16 mouse cellular contexts compared by ENCODE assay signal in genomic region chr4:52726203-52726602, GRCm38 (mm10).
A peak's percentile ranks its signal among the peaks of the same experiment; 100 is the strongest.
DNase-seq lines count a peak whose midpoint lies in the region; ATAC-seq and TF ChIP-seq lines count a peak whose summit lies in the region.
"Had no signal": no experiment of that assay in that cellular context is flagged by ENCODE, and none has a peak within 500 bp of the region (broad histone marks: within the 10 kb centered on the region; RNA-seq: fewer than 3 reads in every experiment).

No protein-coding gene starts in this region.

- H3K36me3 ChIP-seq in forebrain, embryonic 14.5 days (ENCODE audit: control insufficient read depth, insufficient read depth, low read length): no peaks in the 10 kb centered on the region
- no peaks in the 10 kb centered on the region for H3K36me3 ChIP-seq in forebrain, embryonic 11.5 days (ENCODE audit: control insufficient read depth, insufficient read depth, low read length)
- H3K36me3 ChIP-seq in lung, embryonic 15.5 days: no peaks in the 10 kb centered on the region
- no peaks in the 10 kb centered on the region for H3K36me3 ChIP-seq in hindbrain, embryonic 13.5 days
- H3K36me3 ChIP-seq in neural tube, embryonic 12.5 days: no peaks in the 10 kb centered on the region
- H3K36me3 ChIP-seq: embryonic facial prominence, embryonic 12.5 days; intestine, embryonic 15.5 days; limb, embryonic 10.5 days; liver, embryonic 12.5 days had no signal

- no peaks in the 10 kb centered on the region for H3K9me3 ChIP-seq in forebrain, embryonic 14.5 days (replicated peaks; ENCODE audit: control insufficient read depth, low read length)
- no peaks in the 10 kb centered on the region for H3K9me3 ChIP-seq in forebrain, embryonic 11.5 days (ENCODE audit: control insufficient read depth, low read length)
- no peaks in the 10 kb centered on the region for H3K9me3 ChIP-seq in lung, embryonic 15.5 days
- H3K9me3 ChIP-seq in hindbrain, embryonic 13.5 days: no peaks in the 10 kb centered on the region
- no peaks in the 10 kb centered on the region for H3K9me3 ChIP-seq in neural tube, embryonic 12.5 days
- H3K9me3 ChIP-seq: embryonic facial prominence, embryonic 12.5 days; intestine, embryonic 15.5 days; limb, embryonic 10.5 days; liver, embryonic 12.5 days had no signal

- no peak overlapping the region for H3K4me2 ChIP-seq in forebrain, embryonic 14.5 days (ENCODE audit: low read length)
- H3K4me2 ChIP-seq in forebrain, embryonic 11.5 days (ENCODE audit: low read depth, low read length, severe bottlenecking): no peak overlapping the region
- peak overlapping the region; percentile 30; the same call in 1 of the 2 replicates for H3K4me2 ChIP-seq in lung, embryonic 15.5 days
- H3K4me2 ChIP-seq in hindbrain, embryonic 13.5 days: 0 out of 2 replicates have a peak overlapping the region, but pooled peaks have one; percentile 10
- H3K4me2 ChIP-seq in neural tube, embryonic 12.5 days (replicated peaks): no peak overlapping the region
- H3K4me2 ChIP-seq: embryonic facial prominence, embryonic 12.5 days; intestine, embryonic 15.5 days; liver, embryonic 12.5 days had no signal

- intact Hi-C loops in left cerebral cortex, postnatal 36 days (cut with DNase I): loop anchor here (10.0 kb wide), 1 partner anchor 571 kb away; no protein-coding TSS in a partner anchor

- H3K27ac ChIP-seq in forebrain, embryonic 14.5 days (ENCODE audit: low read depth, low read length): no peak overlapping the region
- no peak overlapping the region for H3K27ac ChIP-seq in forebrain, embryonic 11.5 days (ENCODE audit: low read depth, low read length)
- no peak overlapping the region for H3K27ac ChIP-seq in lung, embryonic 15.5 days
- H3K27ac ChIP-seq in hindbrain, embryonic 13.5 days: no peak overlapping the region
- no peak overlapping the region for H3K27ac ChIP-seq in neural tube, embryonic 12.5 days
- H3K27ac ChIP-seq: embryonic facial prominence, embryonic 12.5 days; gastrocnemius, adult 2 months; intestine, embryonic 15.5 days; limb, embryonic 10.5 days; liver, embryonic 12.5 days; stomach, postnatal 0 days had no signal

- DNase-seq in forebrain, embryonic 14.5 days (ENCODE audit: low spot score): no peak
- DNase-seq in forebrain, embryonic 11.5 days (ENCODE audit: low spot score): no peak
- no peak for DNase-seq in lung, adult 2 months
- no peak for DNase-seq in urinary bladder, postnatal 10 days (ENCODE audit: low spot score)
- DNase-seq in left cerebral cortex, postnatal 36 days (ENCODE audit: low spot score in 2 of 2): no peak

- ATAC-seq in forebrain, embryonic 14.5 days: peak; percentile 52
- no peak for ATAC-seq in forebrain, embryonic 11.5 days (replicated peaks; ENCODE audit: low FRiP score)
- ATAC-seq in lung, embryonic 15.5 days (ENCODE audit: borderline replicate concordance, extremely low read depth, low FRiP score, low TSS enrichment): no peak
- peak; percentile 46; the same call in 1 of the 2 replicates for ATAC-seq in hindbrain, embryonic 13.5 days (ENCODE audit: low FRiP score)
- ATAC-seq in neural tube, embryonic 12.5 days (ENCODE audit: low FRiP score, low read depth): 0 out of 2 replicates have a peak, but pooled peaks have one; percentile 18
- ATAC-seq: activated CD4-positive, CD25-positive, alpha-beta regulatory T cell, adult 4 months; liver, embryonic 12.5 days; lung, postnatal 0 days had no signal

- H3K9ac ChIP-seq in forebrain, embryonic 14.5 days (ENCODE audit: low read length): no peak overlapping the region
- no peak overlapping the region for H3K9ac ChIP-seq in forebrain, embryonic 11.5 days (ENCODE audit: low read length)
- H3K9ac ChIP-seq in lung, embryonic 15.5 days: no peak overlapping the region
- no peak overlapping the region for H3K9ac ChIP-seq in hindbrain, embryonic 13.5 days
- no peak overlapping the region for H3K9ac ChIP-seq in neural tube, embryonic 12.5 days
- H3K9ac ChIP-seq: embryonic facial prominence, embryonic 12.5 days; intestine, embryonic 15.5 days; liver, embryonic 12.5 days had no signal

- no peaks in the 10 kb centered on the region for H3K4me1 ChIP-seq in forebrain, embryonic 14.5 days (ENCODE audit: control insufficient read depth, insufficient read depth, low read length)
- no peaks in the 10 kb centered on the region for H3K4me1 ChIP-seq in forebrain, embryonic 11.5 days (replicated peaks; ENCODE audit: control insufficient read depth, insufficient read depth, low read length)
- no peaks in the 10 kb centered on the region for H3K4me1 ChIP-seq in lung, embryonic 15.5 days
- H3K4me1 ChIP-seq in lung, adult 2 months (ENCODE audit: control insufficient read depth, insufficient read depth, low read length): no peaks in the 10 kb centered on the region
- no peaks in the 10 kb centered on the region for H3K4me1 ChIP-seq in hindbrain, embryonic 13.5 days (replicated peaks)
- no peaks in the 10 kb centered on the region for H3K4me1 ChIP-seq in neural tube, embryonic 12.5 days
- H3K4me1 ChIP-seq: embryonic facial prominence, embryonic 12.5 days; intestine, embryonic 15.5 days; limb, embryonic 10.5 days; liver, embryonic 12.5 days had no signal

- H3K4me3 ChIP-seq in forebrain, embryonic 14.5 days (ENCODE audit: low read depth, low read length): no peak overlapping the region
- H3K4me3 ChIP-seq in forebrain, embryonic 11.5 days (ENCODE audit: low read depth, low read length): no peak overlapping the region
- no peak overlapping the region for H3K4me3 ChIP-seq in lung, embryonic 15.5 days
- no peak overlapping the region for H3K4me3 ChIP-seq in lung, adult 2 months (replicated peaks; ENCODE audit: extremely low read depth, low read depth, low read length)
- no peak overlapping the region for H3K4me3 ChIP-seq in hindbrain, embryonic 13.5 days
- H3K4me3 ChIP-seq in neural tube, embryonic 12.5 days: no peak overlapping the region
- H3K4me3 ChIP-seq: embryonic facial prominence, embryonic 12.5 days; gastrocnemius, adult 2 months; intestine, embryonic 15.5 days; limb, embryonic 10.5 days; liver, embryonic 12.5 days had no signal

- 75% methylated on average over 6 of the region's 6 CpGs for WGBS in forebrain, embryonic 14.5 days
- 78% methylated on average over 6 of the region's 6 CpGs for WGBS in forebrain, embryonic 11.5 days
- 71% methylated on average over 6 of the region's 6 CpGs for WGBS in lung, embryonic 15.5 days
- WGBS in lung, adult 2 months: 76% methylated on average over 6 of the region's 6 CpGs
- WGBS in hindbrain, embryonic 13.5 days: 77% methylated on average over 6 of the region's 6 CpGs
- 78% methylated on average over 6 of the region's 6 CpGs for WGBS in neural tube, embryonic 12.5 days

- TF ChIP-seq POLR2A in lung, adult 2 months (IDR thresholded peaks at IDR 0.05; ENCODE audit: borderline replicate concordance, extremely low read depth, low read depth, low read length): no peak

- no peak for TF ChIP-seq CTCF in lung, adult 2 months (IDR thresholded peaks at IDR 0.05; ENCODE audit: insufficient read depth, low read length)

- no peaks in the 10 kb centered on the region for H3K27me3 ChIP-seq in forebrain, embryonic 14.5 days (replicated peaks; ENCODE audit: control insufficient read depth, insufficient read depth, low read length)
- no peaks in the 10 kb centered on the region for H3K27me3 ChIP-seq in forebrain, embryonic 11.5 days (ENCODE audit: control insufficient read depth, insufficient read depth, low read length)
- H3K27me3 ChIP-seq in lung, embryonic 15.5 days: no peaks in the 10 kb centered on the region
- no peaks in the 10 kb centered on the region for H3K27me3 ChIP-seq in hindbrain, embryonic 13.5 days
- H3K27me3 ChIP-seq in neural tube, embryonic 12.5 days (replicated peaks): no peaks in the 10 kb centered on the region
- H3K27me3 ChIP-seq: embryonic facial prominence, embryonic 12.5 days; intestine, embryonic 15.5 days; liver, embryonic 12.5 days had no signal

Comparison
In these comparisons a context has a peak if more than half of its experiments do, and no peak if none do; other contexts are left out.
1. ATAC-seq: peak in forebrain, embryonic 14.5 days (single experiment), hindbrain, embryonic 13.5 days (single experiment) and neural tube, embryonic 12.5 days (single experiment); none in forebrain, embryonic 11.5 days (single experiment) and lung, embryonic 15.5 days (single experiment).
2. H3K4me2 ChIP-seq: peak in lung, embryonic 15.5 days (single experiment) and hindbrain, embryonic 13.5 days (single experiment); none in forebrain, embryonic 14.5 days (single experiment), forebrain, embryonic 11.5 days (single experiment) and neural tube, embryonic 12.5 days (single experiment).